8 mouse cellular contexts compared by ENCODE assay signal in genomic region chr4:32351236-32351635, GRCm38 (mm10).
DNase-seq lines count a peak whose midpoint lies in the region; ATAC-seq and TF ChIP-seq lines count a peak whose summit lies in the region.

No protein-coding gene starts in this region.

- peak overlapping the region; percentile 59 for H3K27ac ChIP-seq in layer of hippocampus, adult 2 months
- peak overlapping the region; percentile 87 for H3K27ac ChIP-seq in brown adipose tissue, adult 24 weeks (replicated peaks; ENCODE audit: low read depth, low read length)
- peak overlapping the region; percentile 73 for H3K27ac ChIP-seq in heart, postnatal 0 days (ENCODE audit: low read depth)
- H3K27ac ChIP-seq in midbrain, embryonic 14.5 days (replicated peaks; ENCODE audit: low read depth, low read length): peak overlapping the region; percentile 32; the same call in 1 of the 2 replicates

- intact Hi-C loops in left cerebral cortex, postnatal 14 days (cut with DNase I): no loop called here

- H3K9me3 ChIP-seq in heart, postnatal 0 days (replicated peaks; ENCODE audit: control insufficient read depth, low read length): no peaks in the 10 kb centered on the region
- no peaks in the 10 kb centered on the region for H3K9me3 ChIP-seq in midbrain, embryonic 14.5 days (ENCODE audit: control insufficient read depth, low read length)

- no peak for TF ChIP-seq CTCF in layer of hippocampus, adult 2 months (conservative IDR thresholded peaks at IDR 0.05)
- no peak for TF ChIP-seq CTCF in heart, postnatal 0 days (IDR thresholded peaks at IDR 0.05; ENCODE audit: low read depth)

- no peak for ATAC-seq in heart, postnatal 0 days (ENCODE audit: insufficient read depth, low read depth)
- no peak; the same call in 1 of the 2 replicates for ATAC-seq in midbrain, embryonic 14.5 days (ENCODE audit: low FRiP score, low TSS enrichment)
- no peak for ATAC-seq in erythroblast, adult 5-6 weeks (replicated peaks; ENCODE audit: low FRiP score, poor library complexity, severe bottlenecking)

- no peaks in the 10 kb centered on the region for H3K27me3 ChIP-seq in heart, postnatal 0 days (ENCODE audit: control insufficient read depth, insufficient read depth, low read length)
- H3K27me3 ChIP-seq in midbrain, embryonic 14.5 days (ENCODE audit: control insufficient read depth, insufficient read depth, low read length): no peaks in the 10 kb centered on the region

- 25% methylated on average over 10 of the region's 10 CpGs for WGBS in heart, postnatal 0 days
- WGBS in midbrain, embryonic 14.5 days: 3% methylated on average over 10 of the region's 10 CpGs

- no peaks in the 10 kb centered on the region for H3K36me3 ChIP-seq in heart, postnatal 0 days (replicated peaks; ENCODE audit: control insufficient read depth, insufficient read depth, low read length)
- no peaks in the 10 kb centered on the region for H3K36me3 ChIP-seq in midbrain, embryonic 14.5 days (ENCODE audit: control insufficient read depth, insufficient read depth, low read length)

- peaks cover 2% of the 10 kb centered on the region; the same call in 1 of the 2 replicates for H3K4me1 ChIP-seq in brown adipose tissue, adult 24 weeks (ENCODE audit: control insufficient read depth, insufficient read depth, insufficient read length, low read length)
- peaks cover 14% of the 10 kb centered on the region for H3K4me1 ChIP-seq in heart, postnatal 0 days (ENCODE audit: control insufficient read depth, insufficient read depth)
- peaks cover 37% of the 10 kb centered on the region for H3K4me1 ChIP-seq in midbrain, embryonic 14.5 days (ENCODE audit: control insufficient read depth, insufficient read depth, low read length)

- no peak overlapping the region for H3K9ac ChIP-seq in heart, postnatal 0 days (replicated peaks; ENCODE audit: low read depth, low read length)
- no peak overlapping the region for H3K9ac ChIP-seq in midbrain, embryonic 14.5 days (replicated peaks; ENCODE audit: low read length)

- H3K4me3 ChIP-seq in layer of hippocampus, adult 2 months: peak overlapping the region; percentile 34
- H3K4me3 ChIP-seq in brown adipose tissue, adult 24 weeks (ENCODE audit: insufficient read depth, low read depth, low read length): peak overlapping the region; percentile 35; the same call in 1 of the 2 replicates
- no peak overlapping the region for H3K4me3 ChIP-seq in heart, postnatal 0 days (ENCODE audit: low read depth, low read length)
- no peak overlapping the region for H3K4me3 ChIP-seq in midbrain, embryonic 14.5 days (replicated peaks; ENCODE audit: low read depth, low read length)

- H3K4me2 ChIP-seq in heart, postnatal 0 days (ENCODE audit: low read depth, low read length): peak overlapping the region; percentile 19
- 0 out of 2 replicates have a peak overlapping the region, but pooled peaks have one; percentile 25 for H3K4me2 ChIP-seq in midbrain, embryonic 14.5 days (ENCODE audit: low read length)

- DNase-seq in layer of hippocampus, adult 2 months (ENCODE audit: low spot score in 2 of 2): no peak
- no peak for DNase-seq in layer of hippocampus, adult 8-10 months (ENCODE audit: low spot score in 2 of 2)
- DNase-seq in heart, postnatal 0 days (ENCODE audit: low spot score): no peak
- DNase-seq in midbrain, embryonic 14.5 days: peak; percentile 51
- no peak for DNase-seq in left cerebral cortex, postnatal 14 days (ENCODE audit: low spot score in 2 of 2)
- DNase-seq in urinary bladder, adult 2 months (ENCODE audit: low spot score): no peak

- TF ChIP-seq EP300 in heart, postnatal 0 days (IDR thresholded peaks at IDR 0.05; ENCODE audit: low read depth): no peak

Comparison
In these comparisons a context has a peak if more than half of its experiments do, and no peak if none do; other contexts are left out.
1. H3K27ac ChIP-seq: peak in every context shown above with its lines; median percentile 87 in brown adipose tissue, adult 24 weeks; 73 in heart, postnatal 0 days; 59 in layer of hippocampus, adult 2 months; 32 in midbrain, embryonic 14.5 days.
2. H3K4me3 ChIP-seq: peak in layer of hippocampus, adult 2 months (single experiment) and brown adipose tissue, adult 24 weeks (single experiment); none in heart, postnatal 0 days (single experiment) and midbrain, embryonic 14.5 days (single experiment).